Mouse (Mus musculus): Measurements from ENCODE around the gene Nek6. TPM values are rescaled to one million over a fixed set of nuclear protein-coding genes. Genes with fewer than 3 reads are reported as not detected.

Gene Nek6
- polyA plus RNA-seq, 1 experiment from 2014 or later, result 117 TPM

GRCm38 (mm10) chr2:38535051-38535450 is 23.6 kb downstream of the Nek6 start:
- Histone ChIP-seq H3K9me3 (replicated peaks; ENCODE audit: control insufficient read depth, low read length) (no peaks in the 10 kb centered on the region), H3K4me3 (ENCODE audit: low read depth, low read length) (no peak overlapping the region), H3K4me2 (ENCODE audit: low read depth, low read length) (no peak overlapping the region), H3K27ac (replicated peaks; ENCODE audit: low read depth, low read length) (no peak overlapping the region), H3K36me3 (replicated peaks; ENCODE audit: control insufficient read depth, insufficient read depth, low read depth, low read length) (no peaks in the 10 kb centered on the region), H3K27me3 (ENCODE audit: control insufficient read depth, insufficient read depth, low read length) (no peaks in the 10 kb centered on the region), H3K4me1 (ENCODE audit: control insufficient read depth, insufficient read depth, low read length) (peaks cover 2% of the 10 kb centered on the region), H3K9ac (replicated peaks; ENCODE audit: low read length) (no peak overlapping the region)
- DNase-seq (ENCODE audit: low spot score), result no peak
- ATAC-seq (replicated peaks; ENCODE audit: insufficient number of reproducible peaks, low FRiP score, low TSS enrichment, low read depth), result no peak
- WGBS, result 67% methylated on average over 8 of the region's 8 CpGs

- Histone ChIP-seq H3K4me2 (ENCODE audit: low read depth, low read length) (no peak overlapping the region), H3K4me3 (ENCODE audit: low read depth, low read length) (no peak overlapping the region), H3K27ac (replicated peaks; ENCODE audit: low read depth, low read length) (no peak overlapping the region), H3K36me3 (replicated peaks; ENCODE audit: control insufficient read depth, insufficient read depth, low read depth, low read length) (no peaks in the 10 kb centered on the region), H3K9me3 (replicated peaks; ENCODE audit: control insufficient read depth, low read length) (no peaks in the 10 kb centered on the region), H3K4me1 (ENCODE audit: control insufficient read depth, insufficient read depth, low read length) (peaks cover 2% of the 10 kb centered on the region), H3K9ac (replicated peaks; ENCODE audit: low read length) (no peak overlapping the region), H3K27me3 (ENCODE audit: control insufficient read depth, insufficient read depth, low read length) (no peaks in the 10 kb centered on the region)
- DNase-seq (ENCODE audit: low spot score), result no peak
- 74% methylated on average over 14 of the region's 14 CpGs for WGBS
- ATAC-seq (replicated peaks; ENCODE audit: insufficient number of reproducible peaks, low FRiP score, low TSS enrichment, low read depth), result no peak
These were observed 24.2 kb downstream of the Nek6 start for GRCm38 (mm10) chr2:38535521-38536220.

- DNase-seq (ENCODE audit: low spot score), result no peak
- H3K4me3 ChIP-seq (ENCODE audit: low read depth, low read length), result no peak overlapping the region
- H3K9me3 ChIP-seq (replicated peaks; ENCODE audit: control insufficient read depth, low read length), result no peaks in the 10 kb centered on the region
- no peak overlapping the region for H3K9ac ChIP-seq (replicated peaks; ENCODE audit: low read length)
- 78% methylated on average over 8 of the region's 8 CpGs for WGBS
- H3K27ac ChIP-seq (replicated peaks; ENCODE audit: low read depth, low read length), result no peak overlapping the region
- H3K36me3 ChIP-seq (replicated peaks; ENCODE audit: control insufficient read depth, insufficient read depth, low read depth, low read length), result no peaks in the 10 kb centered on the region
- H3K4me1 ChIP-seq (ENCODE audit: control insufficient read depth, insufficient read depth, low read length), result peaks cover 2% of the 10 kb centered on the region
- no peak overlapping the region for H3K4me2 ChIP-seq (ENCODE audit: low read depth, low read length)
- no peak for ATAC-seq (replicated peaks; ENCODE audit: insufficient number of reproducible peaks, low FRiP score, low TSS enrichment, low read depth)
- no peaks in the 10 kb centered on the region for H3K27me3 ChIP-seq (ENCODE audit: control insufficient read depth, insufficient read depth, low read length)
These were observed 24.9 kb downstream of the Nek6 start for GRCm38 (mm10) chr2:38536331-38536731.

GRCm38 (mm10) chr2:38539677-38540076 is 28.2 kb downstream of the Nek6 start:
- Histone ChIP-seq H3K4me2 (ENCODE audit: low read depth, low read length) (no peak overlapping the region), H3K9me3 (replicated peaks; ENCODE audit: control insufficient read depth, low read length) (no peaks in the 10 kb centered on the region), H3K9ac (replicated peaks; ENCODE audit: low read length) (no peak overlapping the region), H3K4me1 (ENCODE audit: control insufficient read depth, insufficient read depth, low read length) (peaks cover 2% of the 10 kb centered on the region; the same call in 1 of the 2 replicates), H3K27me3 (ENCODE audit: control insufficient read depth, insufficient read depth, low read length) (no peaks in the 10 kb centered on the region), H3K36me3 (replicated peaks; ENCODE audit: control insufficient read depth, insufficient read depth, low read depth, low read length) (no peaks in the 10 kb centered on the region), H3K27ac (replicated peaks; ENCODE audit: low read depth, low read length) (no peak overlapping the region), H3K4me3 (ENCODE audit: low read depth, low read length) (no peak overlapping the region)
- DNase-seq (ENCODE audit: low spot score) (no peak), ATAC-seq (replicated peaks; ENCODE audit: insufficient number of reproducible peaks, low FRiP score, low TSS enrichment, low read depth) (no peak)
- 82% methylated on average over 9 of the region's 9 CpGs for WGBS

GRCm38 (mm10) chr2:38540666-38541065 is 29.2 kb downstream of the Nek6 start:
- no peaks in the 10 kb centered on the region for H3K27me3 ChIP-seq (ENCODE audit: control insufficient read depth, insufficient read depth, low read length)
- H3K9me3 ChIP-seq (replicated peaks; ENCODE audit: control insufficient read depth, low read length), result no peaks in the 10 kb centered on the region
- DNase-seq (ENCODE audit: low spot score) (no peak), ATAC-seq (replicated peaks; ENCODE audit: insufficient number of reproducible peaks, low FRiP score, low TSS enrichment, low read depth) (no peak)
- no peak overlapping the region for H3K4me3 ChIP-seq (ENCODE audit: low read depth, low read length)
- H3K4me1 ChIP-seq (ENCODE audit: control insufficient read depth, insufficient read depth, low read length), result peaks cover 2% of the 10 kb centered on the region; the same call in 1 of the 2 replicates
- H3K9ac ChIP-seq (replicated peaks; ENCODE audit: low read length), result no peak overlapping the region
- H3K4me2 ChIP-seq (ENCODE audit: low read depth, low read length), result no peak overlapping the region
- no peak overlapping the region for H3K27ac ChIP-seq (replicated peaks; ENCODE audit: low read depth, low read length)
- WGBS, result 81% methylated on average over 6 of the region's 6 CpGs
- H3K36me3 ChIP-seq (replicated peaks; ENCODE audit: control insufficient read depth, insufficient read depth, low read depth, low read length), result no peaks in the 10 kb centered on the region

- H3K27ac ChIP-seq (replicated peaks; ENCODE audit: low read depth, low read length), result no peak overlapping the region
- no peaks in the 10 kb centered on the region for H3K27me3 ChIP-seq (ENCODE audit: control insufficient read depth, insufficient read depth, low read length)
- H3K4me2 ChIP-seq (ENCODE audit: low read depth, low read length), result no peak overlapping the region
- H3K9ac ChIP-seq (replicated peaks; ENCODE audit: low read length), result no peak overlapping the region
- ATAC-seq (replicated peaks; ENCODE audit: insufficient number of reproducible peaks, low FRiP score, low TSS enrichment, low read depth) (no peak), DNase-seq (ENCODE audit: low spot score) (no peak)
- H3K36me3 ChIP-seq (replicated peaks; ENCODE audit: control insufficient read depth, insufficient read depth, low read depth, low read length), result no peaks in the 10 kb centered on the region
- H3K9me3 ChIP-seq (replicated peaks; ENCODE audit: control insufficient read depth, low read length), result no peaks in the 10 kb centered on the region
- H3K4me3 ChIP-seq (ENCODE audit: low read depth, low read length), result no peak overlapping the region
- WGBS, result 89% methylated on average over 3 of the region's 3 CpGs
- peaks cover 2% of the 10 kb centered on the region; the same call in 1 of the 2 replicates for H3K4me1 ChIP-seq (ENCODE audit: control insufficient read depth, insufficient read depth, low read length)
These were observed 29.7 kb downstream of the Nek6 start for GRCm38 (mm10) chr2:38541101-38541500.

GRCm38 (mm10) chr2:38541570-38541969 is 30.1 kb downstream of the Nek6 start:
- ATAC-seq (replicated peaks; ENCODE audit: insufficient number of reproducible peaks, low FRiP score, low TSS enrichment, low read depth), result no peak
- 88% methylated on average over 1 of the region's 1 CpGs for WGBS
- Histone ChIP-seq H3K4me1 (ENCODE audit: control insufficient read depth, insufficient read depth, low read length) (peaks cover 2% of the 10 kb centered on the region; the same call in 1 of the 2 replicates), H3K27me3 (ENCODE audit: control insufficient read depth, insufficient read depth, low read length) (no peaks in the 10 kb centered on the region), H3K4me3 (ENCODE audit: low read depth, low read length) (no peak overlapping the region), H3K4me2 (ENCODE audit: low read depth, low read length) (no peak overlapping the region), H3K9me3 (replicated peaks; ENCODE audit: control insufficient read depth, low read length) (no peaks in the 10 kb centered on the region), H3K27ac (replicated peaks; ENCODE audit: low read depth, low read length) (no peak overlapping the region), H3K9ac (replicated peaks; ENCODE audit: low read length) (no peak overlapping the region), H3K36me3 (replicated peaks; ENCODE audit: control insufficient read depth, insufficient read depth, low read depth, low read length) (no peaks in the 10 kb centered on the region)
- DNase-seq (ENCODE audit: low spot score), result no peak

GRCm38 (mm10) chr2:38542366-38542765 is 30.9 kb downstream of the Nek6 start:
- Histone ChIP-seq H3K27me3 (ENCODE audit: control insufficient read depth, insufficient read depth, low read length) (no peaks in the 10 kb centered on the region), H3K4me2 (ENCODE audit: low read depth, low read length) (no peak overlapping the region), H3K4me3 (ENCODE audit: low read depth, low read length) (no peak overlapping the region), H3K4me1 (ENCODE audit: control insufficient read depth, insufficient read depth, low read length) (peaks cover 2% of the 10 kb centered on the region; the same call in 1 of the 2 replicates), H3K9me3 (replicated peaks; ENCODE audit: control insufficient read depth, low read length) (no peaks in the 10 kb centered on the region), H3K27ac (replicated peaks; ENCODE audit: low read depth, low read length) (no peak overlapping the region), H3K36me3 (replicated peaks; ENCODE audit: control insufficient read depth, insufficient read depth, low read depth, low read length) (no peaks in the 10 kb centered on the region), H3K9ac (replicated peaks; ENCODE audit: low read length) (no peak overlapping the region)
- ATAC-seq (replicated peaks; ENCODE audit: insufficient number of reproducible peaks, low FRiP score, low TSS enrichment, low read depth), result no peak
- no peak for DNase-seq (ENCODE audit: low spot score)
- WGBS, result 45% methylated on average over 1 of the region's 1 CpGs
